Mouse (Mus musculus) CH12.LX (cell line): ENCODE results near the gene Zfp94. TPM values are rescaled to one million over a fixed set of nuclear protein-coding genes. Genes with fewer than 3 reads are reported as not detected.

Source experiments
- DNase-seq: peaks from one replicate; pipeline ENCODE4 v3.0.0-alpha.2; 2013; ENCODE audit errors: extremely low read depth
- H3K27ac ChIP-seq: 2 replicates; pipeline ENCODE4 v1.5.1; 2012; ENCODE audit warnings: low read depth, mild to moderate bottlenecking, control low read depth, moderate library complexity; ENCODE audit not compliant: insufficient read depth
- H3K27me3 ChIP-seq: replicated peaks from 2 replicates; pipeline ENCODE3; 2012; ENCODE audit warnings: inconsistent platforms
- H3K36me3 ChIP-seq, 2 experiments: replicated peaks in 1 of 2; 2 replicates each; pipeline versions ENCODE3 to v1.6.1; 2012; ENCODE audit warnings: inconsistent platforms in 1 of 2, low read length in 1 of 2, mild to moderate bottlenecking in 1 of 2, mixed read lengths in 1 of 2, moderate library complexity in 1 of 2; ENCODE audit not compliant: control insufficient read depth in 1 of 2, insufficient read depth in 1 of 2
- H3K4me1 ChIP-seq, 2 experiments: 2 replicates each; pipeline ENCODE4 v1.6.1; 2012; ENCODE audit warnings: inconsistent platforms in 1 of 2, moderate library complexity in 1 of 2; ENCODE audit not compliant: insufficient read depth in 2 of 2, control insufficient read depth in 1 of 2
- H3K4me2 ChIP-seq: 2 replicates; pipeline ENCODE4 v1.6.1; 2012; ENCODE audit warnings: low read depth, mild to moderate bottlenecking, control low read depth; ENCODE audit not compliant: poor library complexity, insufficient read depth, severe bottlenecking
- H3K4me3 ChIP-seq, 3 experiments: fragments of 150-350 bp in 1 of 3; sonication (generic) in 1 of 3; replicated peaks in 1 of 3; 2 replicates each; pipeline versions ENCODE3 to v1.5.1; 2011 to 2012; ENCODE audit warnings: low read depth in 2 of 3, low read length in 2 of 3, mild to moderate bottlenecking in 2 of 3, moderate library complexity in 2 of 3, control low read depth in 1 of 3, improper control_type of control experiment in 1 of 3, inconsistent platforms in 1 of 3, mixed read lengths in 1 of 3; ENCODE audit not compliant: poor library complexity in 1 of 3
- H3K79me2 ChIP-seq: replicated peaks from 2 replicates; pipeline ENCODE4 v1.6.1; 2012; ENCODE audit warnings: mild to moderate bottlenecking, moderate library complexity; ENCODE audit not compliant: control insufficient read depth, poor library complexity, insufficient read depth, severe bottlenecking; ENCODE audit errors: extremely low read depth
- H3K9ac ChIP-seq: 2 replicates; pipeline ENCODE4 v1.6.1; 2012; ENCODE audit warnings: low read depth, mild to moderate bottlenecking, control low read depth, moderate library complexity; ENCODE audit not compliant: insufficient read depth
- H3K9me3 ChIP-seq: replicated peaks from 2 replicates; pipeline ENCODE3; 2012; ENCODE audit warnings: low read length, inconsistent platforms, mixed read lengths
- CHD2 ChIP-seq: IDR thresholded peaks from 2 replicates; pipeline ENCODE4 v1.6.1; 2011; ENCODE audit warnings: low read length, improper control_type of control experiment
- E2F4 ChIP-seq: IDR thresholded peaks from 2 replicates; pipeline ENCODE4 v1.6.1; 2011; ENCODE audit warnings: low read depth, low read length, improper control_type of control experiment; ENCODE audit not compliant: insufficient replicate concordance
- ETS1 ChIP-seq: conservative IDR thresholded peaks from 2 replicates; pipeline ENCODE4 v1.6.1; 2012; ENCODE audit warnings: low read depth, mild to moderate bottlenecking, inconsistent platforms, low read length, improper control_type of control experiment, moderate library complexity
- HCFC1 ChIP-seq: IDR thresholded peaks from 2 replicates; pipeline ENCODE4 v1.6.1; 2012; ENCODE audit warnings: low read depth, mild to moderate bottlenecking, inconsistent platforms, low read length, improper control_type of control experiment
- IRF4 ChIP-seq: IDR thresholded peaks from 2 replicates; pipeline ENCODE4 v1.6.1; 2014; ENCODE audit warnings: low read depth, mild to moderate bottlenecking, inconsistent platforms, low read length, improper control_type of control experiment
- JUN ChIP-seq: IDR thresholded peaks from 2 replicates; pipeline ENCODE4 v1.6.1; 2011; ENCODE audit warnings: low read depth, mild to moderate bottlenecking, low read length, improper control_type of control experiment, moderate library complexity; ENCODE audit not compliant: insufficient read depth
- JUND ChIP-seq: conservative IDR thresholded peaks from 2 replicates; pipeline ENCODE4 v1.6.1; 2011; ENCODE audit warnings: low read depth, low read length, improper control_type of control experiment
- MEF2A ChIP-seq: IDR thresholded peaks from 2 replicates; pipeline ENCODE4 v1.6.1; 2014; ENCODE audit warnings: low read depth, mild to moderate bottlenecking, inconsistent platforms, low read length, improper control_type of control experiment, borderline replicate concordance
- MYC ChIP-seq: IDR thresholded peaks from 2 replicates; pipeline ENCODE4 v1.6.1; 2011; ENCODE audit warnings: low read depth, mild to moderate bottlenecking, improper control_type of control experiment, low read length
- NRF1 ChIP-seq: IDR thresholded peaks from 2 replicates; pipeline ENCODE4 v1.6.1; 2014; ENCODE audit warnings: low read depth, mild to moderate bottlenecking, inconsistent platforms, low read length, improper control_type of control experiment, moderate library complexity
- POLR2AphosphoS2 ChIP-seq: IDR thresholded peaks from 2 replicates; pipeline ENCODE4 v1.6.1; 2011; ENCODE audit warnings: low read depth, low read length, improper control_type of control experiment
- RCOR1 ChIP-seq: conservative IDR thresholded peaks from 2 replicates; pipeline ENCODE4 v1.6.1; 2012; ENCODE audit warnings: low read depth, mild to moderate bottlenecking, inconsistent platforms, low read length, improper control_type of control experiment
- SIN3A ChIP-seq: IDR thresholded peaks from 2 replicates; pipeline ENCODE4 v1.6.1; 2012; ENCODE audit warnings: low read length, improper control_type of control experiment, inconsistent platforms
- TBP ChIP-seq: conservative IDR thresholded peaks from 2 replicates; pipeline ENCODE4 v1.6.1; 2011; ENCODE audit warnings: low read depth, low read length, improper control_type of control experiment
- ZKSCAN1 ChIP-seq: IDR thresholded peaks from 2 replicates; pipeline ENCODE4 v1.6.1; 2012; ENCODE audit warnings: low read depth, inconsistent platforms, low read length, improper control_type of control experiment, borderline replicate concordance
- dilution Hi-C: fragments of 300-500 bp; cut with MboI; formaldehyde crosslinking; loops from 2 replicates; pipeline ENCODE4 v1.14.3; 2020; ENCODE audit warnings: low sequenced_read_pairs; ENCODE audit not compliant: extremely low pct_unique_long_range_greater_than_20kb, extremely low pct_ligation_motif_present
- in situ Hi-C: fragments of 300-500 bp; cut with MboI; formaldehyde crosslinking; loops from 3 replicates; pipeline ENCODE4 v1.14.3; 2019; ENCODE audit warnings: low sequenced_read_pairs, low pct_ligation_motif_present, low pct_unique_long_range_greater_than_20kb, mixed read lengths
- polyA plus RNA-seq: library from polyadenylated mRNA; unstranded; fragments of >175 nt; gene quantifications from 2 replicates; pipeline ENCODE4 v1.2.1, GENCODE M21; 2012; ENCODE audit warnings: low read depth; ENCODE audit not compliant: insufficient read length
- total RNA-seq, 2 experiments: library from RNA; depleted of rRNA; stranded (reverse); fragments of 300-350 nt in 1 of 2; fragments of >200 nt in 1 of 2; gene quantifications; 2 replicates each; pipeline ENCODE4 v1.2.3; 2012 to 2014

Gene Zfp94
- total and polyA plus RNA-seq, 3 experiments, result 3.3 to 6.0 (median 4.5) TPM

DNA sequence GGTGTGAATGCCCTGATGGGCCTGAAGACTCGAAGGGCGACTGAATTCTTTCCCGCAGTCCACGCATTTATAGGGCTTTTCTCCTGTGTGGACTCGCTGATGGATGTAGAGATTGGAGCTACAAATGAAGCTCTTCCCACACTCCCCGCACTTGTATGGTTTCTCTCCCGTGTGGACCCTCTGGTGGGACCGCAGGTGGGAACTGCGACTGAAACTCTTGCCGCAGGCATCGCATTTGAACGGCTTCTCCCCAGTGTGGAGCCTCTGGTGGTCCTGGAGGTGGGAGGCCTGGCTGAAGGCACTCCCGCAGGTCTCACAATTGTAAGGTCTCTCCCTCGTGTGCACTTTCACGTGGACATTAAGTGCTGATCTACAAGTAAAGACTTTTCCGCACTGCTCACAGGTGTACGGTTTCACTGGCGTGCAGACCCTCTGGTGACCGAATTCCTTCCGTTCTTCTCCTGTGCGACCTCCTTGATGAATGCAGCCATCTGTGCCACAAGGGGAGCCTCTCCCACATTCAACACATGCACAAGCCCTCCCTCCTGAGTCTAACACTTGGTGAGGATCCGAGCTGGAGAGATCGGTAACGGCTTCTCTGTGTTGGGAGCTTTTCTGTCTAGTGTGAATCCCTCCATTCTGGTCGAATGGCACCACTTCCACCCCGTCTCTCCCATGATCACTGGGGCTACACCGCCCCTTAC, 24.9 kb downstream of the Zfp94 start:
- Histone ChIP-seq H3K9ac (no peak overlapping the region), H3K4me2 (no peak overlapping the region), H3K9me3 (no peaks in the 10 kb centered on the region), H3K4me1 (peaks cover 0 to 5% of the 10 kb centered on the region in 2 experiments; a peak in 1 of 4 replicates), H3K79me2 (no peaks in the 10 kb centered on the region), H3K27me3 (no peaks in the 10 kb centered on the region), H3K27ac (no peak overlapping the region), H3K4me3 (no peak overlapping the region)
- DNase-seq, result no peak
- in situ Hi-C loops, result loop anchor here (10.0 kb wide), 1 partner anchor 137 kb away; no protein-coding TSS in a partner anchor
- dilution Hi-C loops, result no loop called here
- no peak for TF ChIP-seq MEF2A
- no peak for TF ChIP-seq JUND
- no peak for TF ChIP-seq RCOR1
- TF ChIP-seq MYC, result no peak
- TF ChIP-seq TBP, result no peak
- TF ChIP-seq ZKSCAN1, result no peak
- TF ChIP-seq ETS1, result no peak
- TF ChIP-seq HCFC1, result no peak
- no peak for TF ChIP-seq SIN3A
- no peak for TF ChIP-seq E2F4
- no peak for TF ChIP-seq NRF1
- TF ChIP-seq CHD2, result no peak
- TF ChIP-seq JUN, result no peak
- TF ChIP-seq IRF4, result no peak
- TF ChIP-seq, all 38 proteins: peak for 0
- peaks cover 9 to 56% of the 10 kb centered on the region in 2 experiments for H3K36me3 ChIP-seq

DNA sequence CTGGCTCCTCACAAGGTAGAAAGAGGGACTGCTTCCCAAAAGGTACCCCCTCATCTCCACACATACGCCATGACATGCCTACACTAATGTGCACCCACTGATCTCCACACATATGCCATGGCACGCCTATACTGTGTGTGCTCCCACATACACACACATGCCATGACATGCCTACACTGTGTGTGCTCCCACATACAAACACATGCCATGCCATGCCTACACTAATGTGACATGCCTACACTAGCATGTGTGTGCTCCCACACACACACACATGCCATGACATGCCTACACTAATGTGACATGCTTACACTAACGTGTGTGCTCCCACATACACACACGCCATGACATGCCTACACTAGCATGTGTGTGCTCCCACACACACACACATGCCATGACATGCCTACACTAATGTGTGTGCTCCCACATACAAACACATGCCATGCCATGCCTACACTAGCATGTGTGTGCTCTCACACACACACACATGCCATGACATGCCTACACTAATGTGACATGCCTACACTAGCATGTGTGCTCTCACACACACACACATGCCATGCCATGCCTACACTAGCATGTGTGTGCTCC, 26.3 kb downstream of the Zfp94 start:
- H3K27ac ChIP-seq, result no peak overlapping the region
- in situ Hi-C loops (loop anchor here (10.0 kb wide), 1 partner anchor 135 kb away; no protein-coding TSS in a partner anchor), dilution Hi-C loops (no loop called here)
- H3K36me3 ChIP-seq, result peaks cover 9 to 43% of the 10 kb centered on the region in 2 experiments
- no peak overlapping the region for H3K4me2 ChIP-seq
- H3K27me3 ChIP-seq, result no peaks in the 10 kb centered on the region
- no peak for TF ChIP-seq POLR2AphosphoS2
- no peaks in the 10 kb centered on the region for H3K79me2 ChIP-seq
- no peak for DNase-seq
- H3K4me3 ChIP-seq, result no peak overlapping the region
- H3K4me1 ChIP-seq, result peaks cover 0 to 5% of the 10 kb centered on the region in 2 experiments; a peak in 1 of 4 replicates
- no peak overlapping the region for H3K9ac ChIP-seq
- H3K9me3 ChIP-seq, result no peaks in the 10 kb centered on the region
